Mouse (Mus musculus) lung, embryonic 16.5 days (tissue): ENCODE data around the gene Gpr39. TPM values are rescaled to one million over a fixed set of nuclear protein-coding genes. Genes with fewer than 3 reads are reported as not detected.
A peak's percentile ranks its signal among the peaks of the same experiment; 100 is the strongest.

Source experiments
- ATAC-seq: fragments of 200-750 bp; cut with Nextera tagmentation; 2 replicates; pipeline ENCODE4 v1.8.0; 2017; ENCODE audit warnings: low read depth, mild to moderate bottlenecking, moderate library complexity
- H3K27ac ChIP-seq: fragments of 300-500 bp; sonication (generic); 2 replicates; pipeline ENCODE4 v1.5.1; 2014; ENCODE audit warnings: mild to moderate bottlenecking, control low read depth, low read length
- H3K27me3 ChIP-seq: fragments of 300-500 bp; sonication (generic); 2 replicates; pipeline ENCODE4 v1.6.1; 2014; ENCODE audit warnings: low read depth, low read length, mixed read lengths; ENCODE audit not compliant: control insufficient read depth, insufficient read depth
- H3K36me3 ChIP-seq: fragments of 300-500 bp; sonication (generic); 2 replicates; pipeline ENCODE4 v1.6.1; 2014; ENCODE audit warnings: low read length; ENCODE audit not compliant: control insufficient read depth, insufficient read depth
- H3K4me1 ChIP-seq: fragments of 300-500 bp; sonication (generic); replicated peaks from 2 replicates; pipeline ENCODE4 v1.6.1; 2014; ENCODE audit warnings: low read length, mixed read lengths; ENCODE audit not compliant: control insufficient read depth, insufficient read depth
- H3K4me2 ChIP-seq: fragments of 300-500 bp; sonication (generic); 2 replicates; pipeline ENCODE4 v1.6.1; 2014; ENCODE audit warnings: low read depth, low read length, control low read depth
- H3K4me3 ChIP-seq: fragments of 300-500 bp; sonication (generic); 2 replicates; pipeline ENCODE4 v1.5.1; 2014; ENCODE audit warnings: mild to moderate bottlenecking, low read length, control low read depth
- H3K9ac ChIP-seq: fragments of 300-500 bp; sonication (generic); 2 replicates; pipeline ENCODE4 v1.6.1; 2014; ENCODE audit warnings: low read length, control low read depth
- H3K9me3 ChIP-seq: fragments of 300-500 bp; sonication (generic); 2 replicates; pipeline ENCODE4 v1.6.1; 2016; ENCODE audit warnings: low read length; ENCODE audit not compliant: control insufficient read depth
- WGBS: fragments of 180-500 bp; shearing (Covaris S2); extraction: QIAGEN DNeasy Blood & Tissue Kit; methylation state at CpG from one replicate; pipeline ENCODE4 v1.1.7; 2014; 5-methylcytosine and 5-hydroxymethylcytosine counted together
- polyA plus RNA-seq: library from polyadenylated mRNA; unstranded; fragments of >200 nt; fragmentation: Nextera tagmentation; extraction: Ambion mirVana; gene quantifications from 2 replicates; pipeline ENCODE4 v1.2.1, GENCODE M21; 2015

The Gpr39 gene
- polyA plus RNA-seq, 1 experiment from 2014 or later: 4.6 TPM

DNA sequence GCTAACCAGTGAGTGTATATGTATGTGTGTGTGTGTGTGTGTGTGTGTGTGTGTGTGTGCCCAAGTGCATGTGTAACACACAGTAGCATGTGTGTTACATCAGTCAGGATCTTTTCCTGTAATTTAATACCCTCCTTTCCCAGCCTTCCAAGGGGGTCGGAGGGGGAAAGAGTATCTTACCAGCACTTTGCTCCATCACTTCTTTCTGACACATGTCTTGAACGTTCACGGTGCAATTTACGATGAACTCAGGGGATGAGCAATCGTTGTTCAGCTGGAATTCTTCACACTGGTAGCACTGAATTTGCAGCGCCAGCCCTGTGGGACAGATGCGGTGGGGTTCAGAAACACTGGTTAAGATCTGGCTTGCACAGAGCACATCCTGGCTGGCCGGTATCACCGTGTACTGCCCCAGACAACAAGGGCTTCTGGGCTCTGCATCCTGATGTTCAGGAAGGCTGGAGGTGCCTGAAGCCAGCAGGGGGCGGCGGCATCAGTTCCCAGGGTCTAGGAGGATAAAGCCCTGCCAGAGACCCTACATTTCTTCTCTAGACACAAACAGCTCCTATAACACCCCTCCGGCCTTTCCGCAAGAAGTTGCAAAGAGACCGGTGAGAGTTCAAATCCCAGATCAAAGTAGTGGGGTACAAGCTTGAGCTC, 233.5 kb downstream of the Gpr39 start:
- Histone ChIP-seq H3K27me3 (peaks cover 19% of the 10 kb centered on the region; the same call in 1 of the 2 replicates), H3K4me1 (peaks cover 19% of the 10 kb centered on the region), H3K36me3 (no peaks in the 10 kb centered on the region; the same call in 1 of the 2 replicates), H3K9me3 (no peaks in the 10 kb centered on the region), H3K4me3 (no peak overlapping the region; the same call in 1 of the 2 replicates), H3K9ac (no peak overlapping the region), H3K27ac (no peak overlapping the region), H3K4me2 (peak overlapping the region; percentile 97)
- peak; percentile 39; the same call in 1 of the 2 replicates for ATAC-seq
- WGBS: 9% methylated on average over 14 of the region's 14 CpGs

DNA sequence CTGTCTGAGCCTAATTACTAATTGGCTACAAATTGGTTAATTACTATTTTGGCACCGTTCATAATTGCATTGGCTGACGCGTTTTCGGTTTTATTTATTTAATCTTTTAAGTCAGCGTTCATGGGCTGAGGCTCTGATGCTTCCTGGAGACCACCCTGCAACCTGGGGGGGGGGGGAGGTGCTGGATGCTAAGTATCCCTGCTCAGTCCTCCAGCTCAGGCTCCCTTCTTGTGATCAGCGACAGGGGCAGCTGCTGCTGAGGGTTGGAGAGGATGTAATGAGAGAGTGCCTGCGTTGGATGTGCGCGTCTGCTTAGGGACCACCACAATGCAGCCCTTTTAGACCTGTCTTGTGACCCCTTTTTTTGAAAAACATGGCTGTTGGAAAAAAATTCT, 234.1 kb downstream of the Gpr39 start:
- H3K4me3 ChIP-seq: peak overlapping the region; percentile 51
- H3K27ac ChIP-seq: no peak overlapping the region
- peaks cover 19% of the 10 kb centered on the region; the same call in 1 of the 2 replicates for H3K27me3 ChIP-seq
- WGBS: 3% methylated on average over 9 of the region's 9 CpGs
- H3K4me2 ChIP-seq: peak overlapping the region; percentile 97
- no peaks in the 10 kb centered on the region; the same call in 1 of the 2 replicates for H3K36me3 ChIP-seq
- H3K9me3 ChIP-seq: no peaks in the 10 kb centered on the region
- peak overlapping the region; percentile 2; the same call in 1 of the 2 replicates for H3K9ac ChIP-seq
- no peak for ATAC-seq
- peaks cover 19% of the 10 kb centered on the region for H3K4me1 ChIP-seq

GRCm38 (mm10) chr1:125911337-125911900, 234.6 kb downstream of the Gpr39 start:
- Histone ChIP-seq H3K9ac (peak overlapping the region; percentile 47), H3K4me3 (peak overlapping the region; percentile 51), H3K4me1 (peaks cover 19% of the 10 kb centered on the region), H3K4me2 (peak overlapping the region; percentile 97), H3K27ac (no peak overlapping the region), H3K36me3 (no peaks in the 10 kb centered on the region; the same call in 1 of the 2 replicates), H3K27me3 (peaks cover 19% of the 10 kb centered on the region; the same call in 1 of the 2 replicates), H3K9me3 (no peaks in the 10 kb centered on the region)
- WGBS: under 1% methylated on average over 35 of the region's 35 CpGs
- peak; percentile 66 for ATAC-seq

DNA sequence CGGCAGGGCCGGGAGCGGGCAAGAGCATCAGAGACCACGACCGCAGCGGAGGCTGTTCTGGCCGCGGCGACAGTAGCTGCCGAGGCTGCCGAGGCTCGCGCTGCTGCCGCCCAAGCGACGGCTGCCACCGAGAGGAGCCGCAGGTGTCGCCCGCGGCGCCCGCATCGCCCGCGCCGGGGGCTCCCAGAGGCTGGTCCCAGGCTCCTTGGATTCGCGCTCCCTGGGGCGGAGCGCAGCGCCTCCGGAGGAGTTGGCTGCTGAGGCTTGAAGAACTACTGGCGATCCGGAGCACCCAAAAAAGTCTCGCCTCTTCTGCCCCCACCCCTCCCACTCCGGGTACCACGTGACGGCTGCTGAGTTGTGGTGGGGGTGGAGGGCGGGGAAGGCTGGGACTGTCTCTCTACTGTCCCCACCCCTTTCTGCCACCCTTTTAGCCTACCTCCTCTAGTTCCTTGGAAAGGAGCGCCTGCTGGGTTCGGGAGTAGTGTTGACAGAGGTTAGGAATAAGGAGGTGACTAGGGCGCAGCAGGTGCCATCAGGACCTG, 235.2 kb downstream of the Gpr39 start:
- Histone ChIP-seq H3K4me3 (peak overlapping the region; percentile 51), H3K36me3 (no peaks in the 10 kb centered on the region; the same call in 1 of the 2 replicates), H3K9ac (peak overlapping the region; percentile 47), H3K27ac (no peak overlapping the region), H3K4me1 (peaks cover 19% of the 10 kb centered on the region), H3K9me3 (no peaks in the 10 kb centered on the region), H3K27me3 (peaks cover 19% of the 10 kb centered on the region; the same call in 1 of the 2 replicates), H3K4me2 (peak overlapping the region; percentile 97)
- WGBS: under 1% methylated on average over 43 of the region's 43 CpGs
- peak; percentile 63 for ATAC-seq

- Histone ChIP-seq H3K4me1 (peaks cover 19% of the 10 kb centered on the region), H3K27me3 (peaks cover 19% of the 10 kb centered on the region; the same call in 1 of the 2 replicates), H3K9me3 (no peaks in the 10 kb centered on the region), H3K27ac (no peak within 1 kb of the TSS), H3K36me3 (no peaks in the 10 kb centered on the region; the same call in 1 of the 2 replicates), H3K9ac (peak within 1 kb of the TSS; percentile 47), H3K4me3 (peak within 1 kb of the TSS; percentile 51), H3K4me2 (peak within 1 kb of the TSS; percentile 97)
- ATAC-seq: no peak
- 8% methylated on average over 30 of the region's 30 CpGs for WGBS
These were observed 236.1 kb downstream of the Gpr39 start, which contains the start of gene Lypd1 for GRCm38 (mm10) chr1:125912601-125913600. Gene Lypd1, minus strand, starts transcription at chr1:125913101.

GRCm38 (mm10) chr1:125920696-125921095, 243.9 kb downstream of the Gpr39 start:
- no peak overlapping the region for H3K9ac ChIP-seq
- H3K4me1 ChIP-seq: no peaks in the 10 kb centered on the region
- WGBS: 93% methylated on average over 3 of the region's 3 CpGs
- H3K36me3 ChIP-seq: 0 out of 2 replicates have a peak, but pooled peaks cover 5% of the 10 kb centered on the region
- no peak overlapping the region for H3K4me2 ChIP-seq
- H3K27me3 ChIP-seq: no peaks in the 10 kb centered on the region
- no peak for ATAC-seq
- H3K4me3 ChIP-seq: no peak overlapping the region
- no peak overlapping the region for H3K27ac ChIP-seq
- no peaks in the 10 kb centered on the region for H3K9me3 ChIP-seq

DNA sequence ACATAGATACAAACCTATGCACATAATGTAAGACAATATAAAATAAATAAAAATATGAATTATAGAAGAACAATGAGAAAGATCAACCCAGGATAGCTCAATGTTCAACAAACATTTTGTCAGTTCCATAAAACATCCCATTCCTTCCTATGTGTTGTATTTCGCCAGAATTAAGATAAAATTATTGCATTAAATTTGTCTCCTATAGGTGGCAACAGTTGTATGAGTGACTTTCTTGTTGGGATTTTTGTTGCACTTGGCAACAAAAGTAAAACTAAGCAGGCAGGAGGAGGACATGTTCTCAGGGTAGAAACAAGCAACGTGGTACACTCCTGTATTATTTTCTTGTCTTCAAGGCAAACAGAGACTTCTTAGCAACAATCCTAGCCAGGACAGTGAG, 246.3 kb downstream of the Gpr39 start:
- Histone ChIP-seq H3K4me3 (no peak overlapping the region), H3K36me3 (0 out of 2 replicates have a peak, but pooled peaks cover 5% of the 10 kb centered on the region), H3K4me1 (no peaks in the 10 kb centered on the region), H3K4me2 (no peak overlapping the region), H3K9ac (no peak overlapping the region), H3K27me3 (no peaks in the 10 kb centered on the region), H3K9me3 (no peaks in the 10 kb centered on the region), H3K27ac (no peak overlapping the region)
- WGBS: 70% methylated on average over 2 of the region's 2 CpGs
- no peak for ATAC-seq
